Mouse (Mus musculus) heart, postnatal 0 days (tissue): ENCODE measurements around the gene Unc13a. TPM values are rescaled to one million over a fixed set of nuclear protein-coding genes. Genes with fewer than 3 reads are reported as not detected.

ENCODE experiments used
- ATAC-seq: fragments of 200-750 bp; cut with Nextera tagmentation; 2 replicates; pipeline ENCODE4 v1.8.0; 2017; ENCODE audit warnings: low read depth, moderate number of reproducible peaks, moderate library complexity; ENCODE audit not compliant: insufficient read depth
- DNase-seq: peaks from one replicate; pipeline ENCODE4 v3.0.0-alpha.2; 2016; ENCODE audit warnings: low spot score
- H3K27ac ChIP-seq: fragments of 300-500 bp; sonication (generic); 2 replicates; pipeline ENCODE4 v1.5.1; 2014; ENCODE audit warnings: low read depth, mild to moderate bottlenecking
- H3K27me3 ChIP-seq: fragments of 300-500 bp; sonication (generic); 2 replicates; pipeline ENCODE4 v1.6.1; 2014; ENCODE audit warnings: low read length, mixed read lengths; ENCODE audit not compliant: control insufficient read depth, insufficient read depth
- H3K36me3 ChIP-seq: fragments of 300-500 bp; sonication (generic); replicated peaks from 2 replicates; pipeline ENCODE4 v1.6.1; 2014; ENCODE audit warnings: low read length, mixed read lengths; ENCODE audit not compliant: control insufficient read depth, insufficient read depth
- H3K4me1 ChIP-seq: fragments of 300-500 bp; sonication (generic); 2 replicates; pipeline ENCODE4 v1.6.1; 2014; ENCODE audit warnings: antibody characterized with exemption; ENCODE audit not compliant: control insufficient read depth, insufficient read depth
- H3K4me2 ChIP-seq: fragments of 300-500 bp; sonication (generic); 2 replicates; pipeline ENCODE4 v1.6.1; 2014; ENCODE audit warnings: low read depth, mild to moderate bottlenecking, low read length, moderate library complexity
- H3K4me3 ChIP-seq: fragments of 300-500 bp; sonication (generic); 2 replicates; pipeline ENCODE4 v1.5.1; 2014; ENCODE audit warnings: low read depth, low read length
- H3K9ac ChIP-seq: fragments of 300-500 bp; sonication (generic); replicated peaks from 2 replicates; pipeline ENCODE4 v1.6.1; 2014; ENCODE audit warnings: low read depth, low read length, mixed read lengths
- H3K9me3 ChIP-seq: fragments of 300-500 bp; sonication (generic); replicated peaks from 2 replicates; pipeline ENCODE4 v1.6.1; 2016; ENCODE audit warnings: low read length; ENCODE audit not compliant: control insufficient read depth
- CTCF ChIP-seq: IDR thresholded peaks from 2 replicates; pipeline ENCODE4 v1.5.1; 2016; ENCODE audit warnings: antibody characterized with exemption, control low read depth, low read depth
- EP300 ChIP-seq: IDR thresholded peaks from 2 replicates; pipeline ENCODE4 v1.6.1; 2016; ENCODE audit warnings: antibody characterized with exemption, low read depth
- WGBS: fragments of 180-500 bp; shearing (Covaris S2); extraction: QIAGEN DNeasy Blood & Tissue Kit; methylation state at CpG from one replicate; pipeline ENCODE4 v1.1.7; 2014; 5-methylcytosine and 5-hydroxymethylcytosine counted together
- polyA plus RNA-seq: library from polyadenylated mRNA; unstranded; fragments of >200 nt; fragmentation: Nextera tagmentation; extraction: Ambion mirVana; gene quantifications from 2 replicates; pipeline ENCODE4 v1.2.1, GENCODE M21; 2015
- total RNA-seq: library from RNA; depleted of rRNA; stranded (reverse); fragments of >200 nt; gene quantifications from 2 replicates; pipeline ENCODE4 v1.2.3, GENCODE M21; 2014; ENCODE audit warnings: low replicate concordance

The Unc13a gene
- total and polyA plus RNA-seq, 2 experiments from 2014 or later = 0.57 to 0.60 TPM

- 3% methylated on average over 32 of the region's 32 CpGs for WGBS
Observed at GRCm38 (mm10) chr8:71602666-71603334, 68.8 kb downstream of the Unc13a start.

GRCm38 (mm10) chr8:71601939-71602665 is 69.5 kb downstream of the Unc13a start:
- Histone ChIP-seq H3K27ac (no peak overlapping the region), H3K4me2 (peak overlapping the region; percentile 47), H3K27me3 (peaks cover 30% of the 10 kb centered on the region), H3K4me3 (peak overlapping the region; percentile 30), H3K36me3 (no peaks in the 10 kb centered on the region), H3K4me1 (0 out of 2 replicates have a peak, but pooled peaks cover 9% of the 10 kb centered on the region), H3K9ac (no peak overlapping the region), H3K9me3 (no peaks in the 10 kb centered on the region)
- TF ChIP-seq CTCF (no peak), EP300 (no peak)
- whole genome bisulfite sequencing = 4% methylated on average over 53 of the region's 65 CpGs
- DNase-seq (no peak), ATAC-seq (peak; percentile 19; the same call in 1 of the 2 replicates)

More at GRCm38 (mm10) chr8:71602666-71603334, 68.8 kb downstream of the Unc13a start:
- no peak overlapping the region for H3K27ac ChIP-seq
- ATAC-seq = peak; percentile 80
- no peak for TF ChIP-seq CTCF
- no peak for TF ChIP-seq EP300
- H3K27me3 ChIP-seq = peaks cover 30% of the 10 kb centered on the region
- H3K9me3 ChIP-seq = no peaks in the 10 kb centered on the region
- peak overlapping the region; percentile 47 for H3K4me2 ChIP-seq
- H3K36me3 ChIP-seq = no peaks in the 10 kb centered on the region
- H3K9ac ChIP-seq = no peak overlapping the region
- 0 out of 2 replicates have a peak, but pooled peaks cover 9% of the 10 kb centered on the region for H3K4me1 ChIP-seq
- H3K4me3 ChIP-seq = peak overlapping the region; percentile 30
- DNase-seq = peak; percentile 58

DNA sequence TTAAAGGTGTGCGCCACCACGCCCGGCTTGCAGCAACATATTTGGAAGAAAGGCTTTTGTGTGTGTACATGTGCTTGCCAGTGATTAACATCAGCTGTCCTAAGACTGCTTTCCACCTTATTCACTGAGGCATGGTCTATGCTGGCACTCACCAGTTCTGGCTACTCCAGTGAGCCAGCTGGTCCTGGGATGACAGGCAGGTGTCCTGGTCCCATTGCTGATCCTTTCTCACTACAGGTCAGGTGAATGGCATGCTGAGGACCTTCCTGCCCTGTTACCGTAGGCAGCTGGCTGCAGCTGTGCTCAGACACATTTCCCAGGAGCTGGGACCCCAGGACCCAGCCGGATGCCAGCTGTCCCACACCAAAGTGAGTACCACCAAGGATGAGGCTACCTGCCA is 72.7 kb downstream of the Unc13a start:
- WGBS = 93% methylated on average over 5 of the region's 5 CpGs
- Histone ChIP-seq H3K27me3 (peaks cover 30% of the 10 kb centered on the region), H3K9me3 (no peaks in the 10 kb centered on the region)

DNA sequence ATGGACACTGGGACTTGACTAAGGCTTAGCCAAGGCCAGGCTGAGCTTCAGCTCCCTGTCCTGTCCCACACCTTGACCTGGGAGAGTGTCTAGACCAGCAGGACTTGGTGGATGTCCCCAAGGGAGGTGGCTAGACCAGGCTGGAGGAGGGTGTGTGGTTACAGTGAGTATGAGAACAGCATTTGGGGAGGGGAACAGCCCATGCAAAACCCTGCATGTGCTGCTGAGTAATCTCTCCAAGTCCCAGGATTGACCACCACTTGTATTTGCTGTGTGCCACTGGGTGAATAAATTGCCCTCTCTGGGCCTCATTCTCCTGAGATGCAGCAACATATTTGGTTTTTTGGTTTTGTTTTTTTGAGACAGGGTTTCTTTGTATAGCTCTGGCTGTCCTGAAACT is 73.2 kb downstream of the Unc13a start:
- H3K4me3 ChIP-seq = no peak overlapping the region
- H3K9ac ChIP-seq = no peak overlapping the region
- H3K36me3 ChIP-seq = no peaks in the 10 kb centered on the region
- DNase-seq = no peak
- H3K27me3 ChIP-seq = peaks cover 27% of the 10 kb centered on the region
- H3K4me1 ChIP-seq = peaks cover 11% of the 10 kb centered on the region; the same call in 1 of the 2 replicates
- H3K27ac ChIP-seq = no peak overlapping the region
- no peaks in the 10 kb centered on the region for H3K9me3 ChIP-seq
- TF ChIP-seq EP300 (no peak), CTCF (no peak)
- ATAC-seq = no peak
- H3K4me2 ChIP-seq = no peak overlapping the region

More for the DNA sequence above, 72.7 kb downstream of the Unc13a start:
- Histone ChIP-seq H3K27ac (no peak overlapping the region), H3K4me2 (no peak overlapping the region), H3K9ac (no peak overlapping the region), H3K4me3 (no peak overlapping the region), H3K4me1 (0 out of 2 replicates have a peak, but pooled peaks cover 9% of the 10 kb centered on the region), H3K36me3 (no peaks in the 10 kb centered on the region)
- ATAC-seq (no peak), DNase-seq (no peak)
- no peak for TF ChIP-seq EP300

DNA sequence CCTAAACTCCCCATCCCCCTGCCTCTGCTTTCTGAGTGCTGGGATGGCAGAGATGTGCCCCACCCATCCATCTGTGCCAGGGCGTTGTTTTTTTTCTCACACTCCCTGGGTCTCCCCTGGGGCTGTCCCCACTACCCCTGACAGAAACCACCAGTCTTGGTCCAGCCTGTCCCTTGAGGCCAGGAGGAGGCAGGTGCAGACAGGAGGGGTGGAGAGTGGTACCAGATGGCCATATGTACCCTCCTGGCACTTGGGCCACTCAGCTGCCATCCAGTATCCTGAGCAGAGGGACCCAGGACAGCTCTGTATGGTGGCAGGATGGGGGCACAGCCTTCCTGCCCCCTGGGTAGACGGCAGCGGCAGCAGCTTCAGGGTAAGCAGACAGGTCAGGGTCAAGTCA is 74.1 kb downstream of the Unc13a start, which contains the start of gene Fam129c:
Fam129c (plus strand) TSS at position 198 of the 400 bp plus-strand sequence.
- no peak within 1 kb of the TSS for H3K4me3 ChIP-seq
- DNase-seq (no peak), ATAC-seq (no peak)
- H3K27me3 ChIP-seq = peaks cover 19% of the 10 kb centered on the region
- H3K4me1 ChIP-seq = peaks cover 14% of the 10 kb centered on the region
- no peak within 1 kb of the TSS for H3K9ac ChIP-seq
- H3K4me2 ChIP-seq = no peak within 1 kb of the TSS
- H3K36me3 ChIP-seq = no peaks in the 10 kb centered on the region
- TF ChIP-seq EP300 (no peak), CTCF (no peak)
- WGBS = 82% methylated on average over 3 of the region's 3 CpGs
- H3K9me3 ChIP-seq = no peaks in the 10 kb centered on the region
- no peak within 1 kb of the TSS for H3K27ac ChIP-seq
